Mouse (Mus musculus) kidney, embryonic 14.5 days (tissue): ENCODE results near the gene Srrm4. TPM values are rescaled to one million over a fixed set of nuclear protein-coding genes. Genes with fewer than 3 reads are reported as not detected.

ENCODE experiments used
- ATAC-seq: fragments of 200-750 bp; cut with Nextera tagmentation; 2 replicates; pipeline ENCODE4 v1.8.0; 2017; ENCODE audit warnings: moderate number of reproducible peaks, mild to moderate bottlenecking, moderate TSS enrichment, moderate library complexity; ENCODE audit not compliant: low FRiP score, low TSS enrichment
- H3K27ac ChIP-seq: fragments of 300-500 bp; sonication (generic); 2 replicates; pipeline ENCODE4 v1.5.1; 2014; ENCODE audit warnings: low read depth, mild to moderate bottlenecking, low read length, moderate library complexity, mixed read lengths
- H3K27me3 ChIP-seq: fragments of 300-500 bp; sonication (generic); 2 replicates; pipeline ENCODE4 v1.6.1; 2014; ENCODE audit warnings: mild to moderate bottlenecking, low read length; ENCODE audit not compliant: control insufficient read depth, insufficient read depth
- H3K36me3 ChIP-seq: fragments of 300-500 bp; sonication (generic); 2 replicates; pipeline ENCODE4 v1.6.1; 2014; ENCODE audit warnings: low read length, mixed read lengths; ENCODE audit not compliant: control insufficient read depth, insufficient read depth
- H3K4me1 ChIP-seq: fragments of 300-500 bp; sonication (generic); 2 replicates; pipeline ENCODE4 v1.6.1; 2014; ENCODE audit warnings: low read length, mixed read lengths; ENCODE audit not compliant: control insufficient read depth, insufficient read depth
- H3K4me2 ChIP-seq: fragments of 300-500 bp; sonication (generic); replicated peaks from 2 replicates; pipeline ENCODE4 v1.6.1; 2014; ENCODE audit warnings: low read depth, mild to moderate bottlenecking, low read length
- H3K4me3 ChIP-seq: fragments of 300-500 bp; sonication (generic); 2 replicates; pipeline ENCODE4 v1.5.1; 2014; ENCODE audit warnings: mild to moderate bottlenecking, low read length
- H3K9ac ChIP-seq: fragments of 300-500 bp; sonication (generic); 2 replicates; pipeline ENCODE4 v1.6.1; 2014; ENCODE audit warnings: low read depth, mild to moderate bottlenecking, low read length, moderate library complexity
- H3K9me3 ChIP-seq: fragments of 300-500 bp; sonication (generic); 2 replicates; pipeline ENCODE4 v1.6.1; 2016; ENCODE audit warnings: low read length; ENCODE audit not compliant: control insufficient read depth
- WGBS: fragments of 180-500 bp; shearing (Covaris S2); extraction: QIAGEN DNeasy Blood & Tissue Kit; methylation state at CpG from one replicate; pipeline ENCODE4 v1.1.7; 2014; 5-methylcytosine and 5-hydroxymethylcytosine counted together
- polyA plus RNA-seq: library from polyadenylated mRNA; unstranded; fragments of >200 nt; fragmentation: Nextera tagmentation; extraction: Ambion mirVana; gene quantifications from 2 replicates; pipeline ENCODE4 v1.2.1, GENCODE M21; 2014

Srrm4 gene
- polyA plus RNA-seq, 1 experiment from 2014 or later: 0.32 TPM

DNA sequence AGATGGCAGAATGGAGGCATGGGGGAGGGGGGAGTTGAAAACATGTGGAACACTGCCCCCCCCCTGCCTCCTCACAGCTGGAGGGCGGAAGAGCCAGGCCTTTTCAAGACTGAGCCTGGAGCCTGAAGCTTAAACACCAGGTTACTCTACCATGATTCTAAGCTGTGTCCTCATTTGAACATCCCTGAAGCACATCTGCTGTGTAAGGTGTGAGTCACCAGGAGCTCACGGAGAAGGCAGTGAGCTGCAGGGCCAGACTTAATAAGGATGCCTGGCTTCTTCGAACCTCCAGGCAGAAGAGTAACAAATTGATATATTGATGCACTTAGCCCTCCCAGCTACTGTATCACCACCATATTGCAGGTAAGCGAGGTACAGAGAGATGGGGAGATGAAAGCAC, 79.5 kb downstream of the Srrm4 start:
- no peaks in the 10 kb centered on the region for H3K36me3 ChIP-seq
- H3K4me1 ChIP-seq: no peaks in the 10 kb centered on the region
- no peak overlapping the region for H3K27ac ChIP-seq
- H3K4me3 ChIP-seq: no peak overlapping the region
- no peaks in the 10 kb centered on the region for H3K9me3 ChIP-seq
- no peak for ATAC-seq
- WGBS: 68% methylated on average over 4 of the region's 4 CpGs
- no peak overlapping the region for H3K4me2 ChIP-seq
- H3K9ac ChIP-seq: no peak overlapping the region
- H3K27me3 ChIP-seq: no peaks in the 10 kb centered on the region

DNA sequence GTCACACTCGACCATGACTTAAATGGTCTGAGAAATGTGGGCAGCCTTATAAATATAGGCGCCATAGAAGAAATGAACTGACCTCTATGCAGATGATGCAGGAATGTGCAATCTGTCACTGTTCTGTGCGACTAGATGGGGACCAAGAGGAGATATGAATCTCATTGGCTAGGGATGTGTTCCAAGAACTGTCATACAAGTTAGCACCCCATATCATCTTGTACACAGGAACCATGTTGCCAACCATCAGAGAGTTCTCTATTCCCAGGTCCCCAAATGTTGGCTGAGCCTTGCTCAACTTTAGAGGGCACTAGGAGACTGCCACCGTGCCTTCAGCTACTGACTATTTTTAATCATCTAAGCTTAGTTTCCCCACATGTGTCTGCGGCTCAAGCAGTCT, 81.4 kb downstream of the Srrm4 start:
- H3K9ac ChIP-seq: no peak overlapping the region
- no peaks in the 10 kb centered on the region for H3K36me3 ChIP-seq
- no peak overlapping the region for H3K4me3 ChIP-seq
- no peaks in the 10 kb centered on the region for H3K9me3 ChIP-seq
- no peak overlapping the region for H3K4me2 ChIP-seq
- ATAC-seq: no peak
- H3K27me3 ChIP-seq: no peaks in the 10 kb centered on the region
- 81% methylated on average over 5 of the region's 5 CpGs for WGBS
- no peak overlapping the region for H3K27ac ChIP-seq
- no peaks in the 10 kb centered on the region for H3K4me1 ChIP-seq

DNA sequence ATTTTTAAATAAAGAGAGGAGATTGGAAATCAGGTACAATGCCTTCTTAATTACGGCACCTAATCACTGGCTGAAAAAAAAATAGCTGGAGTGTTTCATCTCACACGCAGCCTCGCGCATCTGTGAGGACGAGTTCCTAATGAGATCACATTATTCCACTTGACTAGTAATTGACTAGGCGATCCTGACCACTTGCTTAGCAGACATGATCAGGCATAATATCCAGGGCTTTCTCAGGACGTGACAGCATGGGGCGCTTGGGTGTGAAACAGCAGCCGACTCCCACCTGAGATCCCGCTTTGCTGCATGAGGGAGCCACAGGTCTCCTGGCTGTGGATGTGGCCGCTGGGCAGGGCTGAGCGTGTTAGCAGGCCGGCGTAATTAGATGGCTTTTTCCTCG, 90.3 kb downstream of the Srrm4 start:
- Histone ChIP-seq H3K9me3 (no peaks in the 10 kb centered on the region), H3K4me2 (no peak overlapping the region), H3K27ac (no peak overlapping the region), H3K9ac (no peak overlapping the region), H3K4me1 (no peaks in the 10 kb centered on the region), H3K36me3 (no peaks in the 10 kb centered on the region), H3K27me3 (no peaks in the 10 kb centered on the region), H3K4me3 (no peak overlapping the region)
- WGBS: 39% methylated on average over 15 of the region's 15 CpGs
- ATAC-seq: no peak

DNA sequence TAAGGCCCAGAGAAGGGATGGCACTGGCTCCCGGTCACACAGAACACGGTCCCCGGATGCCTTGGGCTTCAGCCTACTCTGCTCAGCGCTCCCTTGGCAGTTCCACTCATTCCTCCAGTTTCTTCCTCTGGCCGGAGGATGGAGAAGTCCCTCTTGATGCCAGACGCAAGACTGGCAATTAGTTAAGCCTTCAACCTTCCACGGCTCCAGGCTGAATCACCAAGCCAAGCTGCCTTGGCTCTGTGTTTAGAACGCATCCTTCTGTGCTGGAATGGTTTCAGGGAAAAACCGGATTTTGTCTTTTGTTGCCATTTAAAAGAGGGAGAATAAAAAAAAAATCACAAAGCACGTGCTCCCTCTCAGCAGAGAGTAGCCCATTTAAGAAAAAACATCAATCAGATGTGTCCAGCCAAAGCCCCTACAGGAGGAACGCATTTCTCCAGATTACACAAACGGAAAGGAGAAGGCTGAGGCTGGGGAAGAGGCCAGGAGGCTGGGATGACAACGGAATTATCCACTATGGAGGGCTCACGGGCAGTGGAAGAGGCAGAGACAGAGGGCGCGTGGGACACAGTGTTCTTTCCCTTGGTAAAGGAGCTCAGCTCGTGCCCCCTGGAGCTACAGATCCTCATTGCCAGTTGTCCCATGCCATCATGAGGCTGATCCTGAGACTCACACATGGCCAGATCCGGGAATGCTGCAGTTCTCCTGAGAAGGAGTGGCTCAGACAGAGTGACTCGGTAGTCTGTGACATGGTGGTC, 92.6 kb downstream of the Srrm4 start:
- no peak overlapping the region for H3K9ac ChIP-seq
- H3K9me3 ChIP-seq: no peaks in the 10 kb centered on the region
- no peaks in the 10 kb centered on the region for H3K36me3 ChIP-seq
- no peak overlapping the region for H3K27ac ChIP-seq
- H3K4me1 ChIP-seq: no peaks in the 10 kb centered on the region
- H3K4me3 ChIP-seq: no peak overlapping the region
- H3K27me3 ChIP-seq: no peaks in the 10 kb centered on the region; the same call in 1 of the 2 replicates
- WGBS: 80% methylated on average over 19 of the region's 19 CpGs
- no peak overlapping the region for H3K4me2 ChIP-seq
- no peak for ATAC-seq

DNA sequence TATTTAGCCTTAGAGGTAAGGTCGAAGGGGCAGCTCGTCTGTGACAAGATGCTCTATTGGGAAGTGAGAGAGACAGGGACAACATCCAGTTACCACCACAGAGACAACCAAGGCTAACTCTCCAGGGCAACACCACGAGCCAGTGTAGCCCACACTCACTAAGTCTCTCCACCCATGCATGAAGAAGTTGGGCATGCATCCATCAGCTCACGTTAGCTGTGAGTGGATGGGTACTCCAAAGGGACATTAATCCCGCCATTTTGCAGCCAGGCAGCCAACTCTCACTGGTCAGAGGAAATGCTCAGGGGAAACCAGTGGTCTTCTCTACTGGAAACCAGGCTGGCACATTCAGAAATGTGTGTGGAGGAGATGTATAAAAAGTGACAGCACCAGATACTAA, 93.8 kb downstream of the Srrm4 start:
- Histone ChIP-seq H3K4me3 (no peak overlapping the region), H3K36me3 (no peaks in the 10 kb centered on the region), H3K9me3 (no peaks in the 10 kb centered on the region), H3K27ac (no peak overlapping the region), H3K4me1 (no peaks in the 10 kb centered on the region), H3K9ac (no peak overlapping the region), H3K27me3 (no peaks in the 10 kb centered on the region; the same call in 1 of the 2 replicates), H3K4me2 (no peak overlapping the region)
- ATAC-seq: no peak
- WGBS: 69% methylated on average over 5 of the region's 5 CpGs

DNA sequence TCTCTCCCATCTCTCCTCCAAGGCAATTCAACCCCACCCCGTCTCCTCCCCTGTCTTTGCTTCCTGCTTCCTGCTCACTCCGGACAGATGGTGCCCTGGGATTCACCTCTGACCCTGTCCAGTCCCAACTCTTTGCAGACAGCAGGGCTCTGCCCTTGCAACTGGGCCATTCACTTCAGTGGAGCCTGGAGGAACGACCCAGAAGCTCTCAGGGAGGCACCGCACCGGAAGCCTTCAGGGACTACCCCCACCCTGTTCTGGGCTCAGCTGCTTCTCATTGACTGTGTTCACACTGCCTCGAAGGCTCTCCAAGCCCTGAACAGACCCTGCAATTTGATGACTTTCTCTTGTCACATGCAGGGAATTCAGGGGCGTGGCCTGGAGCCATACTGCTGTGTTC, 94.4 kb downstream of the Srrm4 start:
- no peak overlapping the region for H3K9ac ChIP-seq
- no peaks in the 10 kb centered on the region; the same call in 1 of the 2 replicates for H3K27me3 ChIP-seq
- no peak overlapping the region for H3K27ac ChIP-seq
- H3K9me3 ChIP-seq: no peaks in the 10 kb centered on the region
- ATAC-seq: no peak
- H3K4me2 ChIP-seq: no peak overlapping the region
- no peaks in the 10 kb centered on the region for H3K4me1 ChIP-seq
- WGBS: 9% methylated on average over 7 of the region's 7 CpGs
- no peaks in the 10 kb centered on the region for H3K36me3 ChIP-seq
- no peak overlapping the region for H3K4me3 ChIP-seq

DNA sequence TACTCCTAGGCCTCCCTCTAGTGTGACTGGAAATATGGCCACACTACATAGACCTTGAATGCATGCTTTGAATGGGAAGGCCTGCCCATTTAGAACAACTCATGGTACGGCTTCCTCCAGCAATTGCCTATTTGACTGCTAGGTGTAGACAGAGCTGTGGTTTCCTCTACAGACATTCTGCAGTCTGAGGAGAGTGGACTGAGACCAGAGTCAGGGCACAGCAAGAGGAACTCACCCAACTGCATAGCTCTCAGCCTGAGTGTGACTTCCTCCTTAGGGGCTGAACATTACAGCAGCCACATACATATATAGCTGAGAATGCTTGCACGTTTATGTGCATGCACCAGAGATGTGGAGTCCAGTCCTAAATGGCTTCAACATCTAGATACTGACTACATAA, 94.9 kb downstream of the Srrm4 start:
- no peak overlapping the region for H3K9ac ChIP-seq
- H3K36me3 ChIP-seq: no peaks in the 10 kb centered on the region
- no peak overlapping the region for H3K4me3 ChIP-seq
- no peaks in the 10 kb centered on the region for H3K9me3 ChIP-seq
- no peaks in the 10 kb centered on the region; the same call in 1 of the 2 replicates for H3K27me3 ChIP-seq
- H3K27ac ChIP-seq: no peak overlapping the region
- no peak for ATAC-seq
- no peak overlapping the region for H3K4me2 ChIP-seq
- H3K4me1 ChIP-seq: no peaks in the 10 kb centered on the region
- 67% methylated on average over 2 of the region's 2 CpGs for WGBS

DNA sequence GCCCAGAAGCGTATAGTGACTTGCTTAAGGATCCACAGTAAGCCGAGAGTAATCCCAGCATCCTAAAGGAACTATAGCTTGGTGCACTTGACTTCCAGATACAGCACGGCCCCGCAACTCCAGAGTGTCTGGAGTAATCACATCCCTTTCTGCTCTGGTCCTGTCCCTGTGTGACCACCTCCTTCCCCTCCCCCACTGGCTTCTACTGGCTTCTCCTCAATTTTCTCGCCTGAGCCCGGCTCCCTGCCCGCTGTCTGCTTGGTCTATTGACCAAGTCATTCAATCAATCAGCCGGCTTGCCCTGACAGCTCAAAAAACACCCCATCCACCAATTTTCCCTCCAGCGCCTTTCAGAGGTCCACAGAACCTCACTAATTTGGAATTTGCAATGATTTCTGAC, 96.2 kb downstream of the Srrm4 start:
- WGBS: 64% methylated on average over 9 of the region's 9 CpGs
- no peak for ATAC-seq
- Histone ChIP-seq H3K27ac (no peak overlapping the region), H3K36me3 (no peaks in the 10 kb centered on the region), H3K4me3 (no peak overlapping the region), H3K4me1 (no peaks in the 10 kb centered on the region), H3K9ac (no peak overlapping the region), H3K27me3 (no peaks in the 10 kb centered on the region; the same call in 1 of the 2 replicates), H3K4me2 (no peak overlapping the region), H3K9me3 (no peaks in the 10 kb centered on the region)

DNA sequence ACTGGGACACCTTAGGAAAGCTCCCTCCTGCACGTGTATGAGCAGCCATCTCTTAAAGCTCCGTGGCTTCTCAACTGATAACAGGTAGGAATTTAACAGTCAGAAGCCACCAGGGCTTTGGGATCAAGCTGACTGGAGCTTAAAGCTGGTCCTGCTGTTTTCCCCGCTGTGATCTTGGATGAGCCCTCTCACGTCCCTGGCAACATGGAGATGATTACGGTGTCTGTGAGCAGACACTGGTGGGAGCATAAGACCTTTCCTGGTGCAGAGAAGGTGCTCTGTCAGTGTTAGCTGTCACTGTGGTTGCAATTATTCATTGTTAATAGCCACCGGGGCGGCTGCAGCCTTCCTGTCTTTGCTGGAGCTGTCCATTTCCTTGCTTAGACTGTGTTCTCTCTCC, 97.2 kb downstream of the Srrm4 start:
- no peaks in the 10 kb centered on the region; the same call in 1 of the 2 replicates for H3K27me3 ChIP-seq
- no peak overlapping the region for H3K9ac ChIP-seq
- no peak overlapping the region for H3K27ac ChIP-seq
- H3K4me1 ChIP-seq: no peaks in the 10 kb centered on the region
- WGBS: 36% methylated on average over 7 of the region's 7 CpGs
- no peaks in the 10 kb centered on the region for H3K36me3 ChIP-seq
- H3K4me2 ChIP-seq: no peak overlapping the region
- ATAC-seq: no peak
- no peaks in the 10 kb centered on the region for H3K9me3 ChIP-seq
- no peak overlapping the region for H3K4me3 ChIP-seq
